8 mouse cellular contexts compared by ENCODE assay signal in genomic region chr6:117916737-117917426, GRCm38 (mm10). TPM values are rescaled to one million over a fixed set of nuclear protein-coding genes. Genes with fewer than 3 reads are reported as not detected.
DNase-seq lines count a peak whose midpoint lies in the region; ATAC-seq and TF ChIP-seq lines count a peak whose summit lies in the region.

No protein-coding gene starts in this region.

- peaks cover 26% of the 10 kb centered on the region for H3K36me3 ChIP-seq in ES-E14 (ENCODE audit: control insufficient read depth, insufficient read depth, low read length, poor library complexity, severe bottlenecking)
- peaks cover 15% of the 10 kb centered on the region for H3K36me3 ChIP-seq in forebrain, embryonic 12.5 days (replicated peaks)
- H3K36me3 ChIP-seq in heart, embryonic 16.5 days (ENCODE audit: control insufficient read depth, insufficient read depth): peaks cover 5% of the 10 kb centered on the region; the same call in 1 of the 2 replicates
- H3K36me3 ChIP-seq in lung, embryonic 15.5 days: peaks cover 14% of the 10 kb centered on the region

- H3K4me3 ChIP-seq in ES-E14 (ENCODE audit: insufficient read depth in 1 of 2, low read depth in 1 of 2, low read length in 2 of 2, poor library complexity in 1 of 2, severe bottlenecking in 1 of 2): peak overlapping the region; percentile 79 to 95
- H3K4me3 ChIP-seq in forebrain, embryonic 12.5 days (replicated peaks): peak overlapping the region; percentile 63
- peak overlapping the region; percentile 75 for H3K4me3 ChIP-seq in heart, embryonic 16.5 days (ENCODE audit: low read length)
- H3K4me3 ChIP-seq in lung, embryonic 15.5 days: peak overlapping the region; percentile 77

- peak overlapping the region; percentile 99 for H3K9ac ChIP-seq in ES-E14 (ENCODE audit: insufficient read depth, low read depth, low read length, poor library complexity, severe bottlenecking)
- peak overlapping the region; percentile 80 for H3K9ac ChIP-seq in forebrain, embryonic 12.5 days
- peak overlapping the region; percentile 85 for H3K9ac ChIP-seq in heart, embryonic 16.5 days (ENCODE audit: low read length)
- peak overlapping the region; percentile 78 for H3K9ac ChIP-seq in lung, embryonic 15.5 days

- ATAC-seq in forebrain, embryonic 12.5 days (ENCODE audit: low FRiP score): peak; percentile 90
- peak; percentile 94 for ATAC-seq in heart, embryonic 16.5 days (replicated peaks; ENCODE audit: extremely low read depth, insufficient read depth, low FRiP score)
- peak; percentile 94 for ATAC-seq in lung, embryonic 15.5 days (ENCODE audit: borderline replicate concordance, extremely low read depth, low FRiP score, low TSS enrichment)
- peak; percentile 87 for ATAC-seq in neutrophil, adult 5-6 weeks (ENCODE audit: extremely low read depth, insufficient number of reproducible peaks, low FRiP score, poor library complexity, severe bottlenecking)

- under 1% methylated on average over 62 of the region's 62 CpGs for WGBS in forebrain, embryonic 12.5 days
- 1% methylated on average over 62 of the region's 62 CpGs for WGBS in heart, embryonic 16.5 days
- WGBS in lung, embryonic 15.5 days: under 1% methylated on average over 62 of the region's 62 CpGs

- H3K9me3 ChIP-seq in ES-E14 (ENCODE audit: control insufficient read depth, insufficient read depth, low read depth, low read length): no peaks in the 10 kb centered on the region
- H3K9me3 ChIP-seq in forebrain, embryonic 12.5 days: no peaks in the 10 kb centered on the region
- H3K9me3 ChIP-seq in heart, embryonic 16.5 days (replicated peaks; ENCODE audit: control insufficient read depth, low read length): no peaks in the 10 kb centered on the region
- H3K9me3 ChIP-seq in lung, embryonic 15.5 days: no peaks in the 10 kb centered on the region

- H3K4me1 ChIP-seq in ES-E14 (ENCODE audit: control insufficient read depth in 2 of 2, insufficient read depth in 2 of 2, low read length in 2 of 2, poor library complexity in 1 of 2): peaks cover 2 to 13% of the 10 kb centered on the region in 2 experiments; a peak in 1 of 4 replicates
- peaks cover 42% of the 10 kb centered on the region for H3K4me1 ChIP-seq in forebrain, embryonic 12.5 days
- H3K4me1 ChIP-seq in heart, embryonic 16.5 days (ENCODE audit: control insufficient read depth, insufficient read depth, low read length): peaks cover 34% of the 10 kb centered on the region
- peaks cover 42% of the 10 kb centered on the region for H3K4me1 ChIP-seq in lung, embryonic 15.5 days

- peak; percentile 81 for DNase-seq in ES-E14 (ENCODE audit: low read depth, low spot score)
- DNase-seq in c-Kit-positive CD71-positive TER-119-positive erythroid progenitor cells, embryonic 14.5 days (ENCODE audit: low spot score): peak; percentile 89
- DNase-seq in kidney, postnatal 14 days: peak; percentile 91
- peak; percentile 83 for DNase-seq in testis, postnatal 14 days (ENCODE audit: low spot score)

- no peaks in the 10 kb centered on the region for H3K27me3 ChIP-seq in forebrain, embryonic 12.5 days
- H3K27me3 ChIP-seq in heart, embryonic 16.5 days (ENCODE audit: control insufficient read depth, insufficient read depth, low read length): no peaks in the 10 kb centered on the region
- H3K27me3 ChIP-seq in lung, embryonic 15.5 days: no peaks in the 10 kb centered on the region

- in situ Hi-C loops in ES-E14 (cut with MboI; ENCODE audit: low sequenced_read_pairs in 2 of 2, unreplicated experiment in 2 of 2): no loop called here

- peak overlapping the region; percentile 100 for H3K27ac ChIP-seq in ES-E14 (ENCODE audit: insufficient read depth, low read depth, low read length, poor library complexity, severe bottlenecking)
- H3K27ac ChIP-seq in forebrain, embryonic 12.5 days: peak overlapping the region; percentile 92
- peak overlapping the region; percentile 97 for H3K27ac ChIP-seq in heart, embryonic 16.5 days (ENCODE audit: low read length)
- H3K27ac ChIP-seq in lung, embryonic 15.5 days: peak overlapping the region; percentile 99

- H3K4me2 ChIP-seq in forebrain, embryonic 12.5 days: peak overlapping the region; percentile 85
- H3K4me2 ChIP-seq in heart, embryonic 16.5 days (ENCODE audit: low read depth, low read length): peak overlapping the region; percentile 73
- H3K4me2 ChIP-seq in lung, embryonic 15.5 days: peak overlapping the region; percentile 72

TF ChIP-seq in ES-E14, 5 proteins besides CTCF, POLR2A, EP300 and RAD21:
- TF ChIP-seq ZNF384 (IDR thresholded peaks at IDR 0.05; ENCODE audit: low read depth, low read length) (no peak), HCFC1 (IDR thresholded peaks at IDR 0.05; ENCODE audit: borderline replicate concordance, insufficient read depth, low read length) (peak; percentile 21; the same call in 1 of the 2 replicates)

RNA-seq across cellular contexts. Expression of gene Hnrnpf, which starts 16.8 kb away (rescaled TPM):
- total RNA-seq in ES-E14 (2012; rRNA removed): 450 and 669 TPM in 2 replicates
- 624 TPM in 2 replicates for polyA plus RNA-seq in forebrain, embryonic 12.5 days (2016; fragmentation: Nextera tagmentation; extraction: Ambion mirVana)
- polyA plus RNA-seq in heart, embryonic 16.5 days (2015; fragmentation: Nextera tagmentation; extraction: Ambion mirVana): 528 and 599 TPM in 2 replicates
- polyA plus RNA-seq in lung, embryonic 15.5 days (2015; fragmentation: Nextera tagmentation; extraction: Ambion mirVana): 788 and 807 TPM in 2 replicates
- total RNA-seq in neutrophil, adult 5-6 weeks (2017): 944 and 955 TPM in 2 replicates

RNA-seq across cellular contexts. Expression of gene Fxyd4, which starts 20.6 kb away (rescaled TPM):
- total RNA-seq in ES-E14 (2012; rRNA removed): 0.98 and 1.2 TPM in 2 replicates
- 1.9 and 2.0 TPM in 2 replicates for polyA plus RNA-seq in forebrain, embryonic 12.5 days (2016; fragmentation: Nextera tagmentation; extraction: Ambion mirVana)
- 1.8 and 1.9 TPM in 2 replicates for polyA plus RNA-seq in heart, embryonic 16.5 days (2015; fragmentation: Nextera tagmentation; extraction: Ambion mirVana)
- polyA plus RNA-seq in lung, embryonic 15.5 days (2015; fragmentation: Nextera tagmentation; extraction: Ambion mirVana): 4.5 and 5.2 TPM in 2 replicates
- not detected in 2 replicates for total RNA-seq in neutrophil, adult 5-6 weeks (2017)

RNA-seq across cellular contexts. Expression of gene Zfp239, which starts 55.0 kb away (rescaled TPM):
- total RNA-seq in ES-E14 (2012; rRNA removed): 9.1 and 10.2 TPM in 2 replicates
- polyA plus RNA-seq in forebrain, embryonic 12.5 days (2016; fragmentation: Nextera tagmentation; extraction: Ambion mirVana): 13.1 and 16.1 TPM in 2 replicates
- 2.0 and 3.0 TPM in 2 replicates for polyA plus RNA-seq in heart, embryonic 16.5 days (2015; fragmentation: Nextera tagmentation; extraction: Ambion mirVana)
- polyA plus RNA-seq in lung, embryonic 15.5 days (2015; fragmentation: Nextera tagmentation; extraction: Ambion mirVana): 7.6 and 7.9 TPM in 2 replicates
- total RNA-seq in neutrophil, adult 5-6 weeks (2017): 0.98 and 1.0 TPM in 2 replicates

Comparison
In these comparisons a context has a peak if more than half of its experiments do, and no peak if none do; other contexts are left out.
1. Peak in every context shown above with its lines: DNase-seq, ATAC-seq, H3K4me3 ChIP-seq and H3K27ac ChIP-seq.